Mouse (Mus musculus) gastrocnemius, postnatal 25 days (tissue): ENCODE measurements around the gene Il4i1. TPM values are rescaled to one million over a fixed set of nuclear protein-coding genes. Genes with fewer than 3 reads are reported as not detected.

Experiments used
- DNase-seq: peaks from one replicate; pipeline ENCODE4 v3.0.0; 2022
- total RNA-seq, 2 experiments: library from RNA; stranded (reverse); gene quantifications; 1 replicate in 1 of 2; 2 replicates in 1 of 2; pipeline ENCODE4 v1.2.3; 2021

Il4i1 gene
- total RNA-seq, 2 experiments from 2014 or later, result 1.8 to 3.1 TPM

DNA sequence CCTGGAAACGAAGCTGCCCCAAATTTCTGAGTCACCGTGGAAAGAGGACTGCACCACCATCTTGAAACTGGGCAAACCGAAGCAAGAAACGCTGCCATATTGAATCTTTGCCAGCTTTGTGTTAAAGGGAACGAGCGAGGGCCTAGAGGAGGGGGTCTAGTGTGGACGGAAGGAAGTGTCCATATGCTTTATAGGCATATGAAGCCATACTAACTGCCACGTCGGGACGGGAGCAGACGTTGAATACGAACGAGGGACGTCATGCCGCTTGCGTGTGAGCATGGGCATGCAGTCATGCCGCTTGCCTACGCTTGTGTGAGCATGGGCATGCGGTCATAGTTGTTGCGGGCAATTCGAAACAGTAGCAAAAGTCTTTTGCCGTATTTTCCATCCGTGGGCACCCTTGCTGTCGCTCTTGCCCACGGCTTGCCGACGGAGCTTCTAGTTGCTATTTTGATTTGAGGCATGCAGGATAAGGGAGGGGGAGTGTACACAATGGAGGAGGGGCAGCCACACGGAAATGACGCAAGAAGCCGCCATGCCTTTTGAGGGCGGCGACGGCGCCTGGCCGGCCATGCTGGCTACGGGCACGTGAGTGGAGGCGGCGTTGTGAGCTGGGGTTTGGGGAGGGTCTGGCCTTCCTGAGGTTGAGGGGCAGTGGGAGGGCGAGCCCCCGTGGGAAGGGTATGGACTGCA lies 33.4 kb downstream of the Il4i1 start:
- peak; percentile 90 for DNase-seq

- DNase-seq, result peak; percentile 81
These were observed 34.0 kb downstream of the Il4i1 start for GRCm38 (mm10) chr7:44850146-44850545.

- no peak for DNase-seq
These were observed 34.8 kb downstream of the Il4i1 start for GRCm38 (mm10) chr7:44850789-44851624.

DNA sequence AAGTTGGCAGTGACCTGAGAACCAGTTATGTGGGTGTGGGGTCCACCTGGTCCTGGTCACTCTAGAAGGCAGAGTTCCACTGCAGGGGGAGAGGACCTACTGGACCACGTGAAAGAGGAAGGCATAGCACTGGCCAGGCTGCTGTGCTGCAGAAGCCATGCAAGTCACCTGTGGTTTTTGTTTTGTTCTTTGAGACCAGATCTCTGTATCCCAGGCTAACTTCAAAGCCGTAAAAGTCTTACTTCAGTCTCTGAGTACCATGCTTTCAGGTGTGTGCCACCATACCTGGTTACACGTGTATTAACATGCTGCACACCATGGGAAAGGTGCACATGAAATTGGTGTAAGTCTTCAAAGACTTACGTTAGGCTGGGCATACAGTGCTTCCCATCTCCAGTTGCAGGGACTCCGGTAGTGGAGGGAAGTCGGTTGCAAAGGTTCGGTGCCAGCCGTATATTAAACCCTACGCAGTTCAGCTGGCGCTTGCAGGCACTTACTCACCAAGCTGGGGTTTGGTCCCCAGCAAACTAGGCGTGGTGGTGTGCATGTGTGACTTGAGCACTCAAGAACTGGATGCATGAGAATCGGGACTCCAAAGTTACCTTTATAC lies 35.5 kb downstream of the Il4i1 start:
- no peak for DNase-seq

DNA sequence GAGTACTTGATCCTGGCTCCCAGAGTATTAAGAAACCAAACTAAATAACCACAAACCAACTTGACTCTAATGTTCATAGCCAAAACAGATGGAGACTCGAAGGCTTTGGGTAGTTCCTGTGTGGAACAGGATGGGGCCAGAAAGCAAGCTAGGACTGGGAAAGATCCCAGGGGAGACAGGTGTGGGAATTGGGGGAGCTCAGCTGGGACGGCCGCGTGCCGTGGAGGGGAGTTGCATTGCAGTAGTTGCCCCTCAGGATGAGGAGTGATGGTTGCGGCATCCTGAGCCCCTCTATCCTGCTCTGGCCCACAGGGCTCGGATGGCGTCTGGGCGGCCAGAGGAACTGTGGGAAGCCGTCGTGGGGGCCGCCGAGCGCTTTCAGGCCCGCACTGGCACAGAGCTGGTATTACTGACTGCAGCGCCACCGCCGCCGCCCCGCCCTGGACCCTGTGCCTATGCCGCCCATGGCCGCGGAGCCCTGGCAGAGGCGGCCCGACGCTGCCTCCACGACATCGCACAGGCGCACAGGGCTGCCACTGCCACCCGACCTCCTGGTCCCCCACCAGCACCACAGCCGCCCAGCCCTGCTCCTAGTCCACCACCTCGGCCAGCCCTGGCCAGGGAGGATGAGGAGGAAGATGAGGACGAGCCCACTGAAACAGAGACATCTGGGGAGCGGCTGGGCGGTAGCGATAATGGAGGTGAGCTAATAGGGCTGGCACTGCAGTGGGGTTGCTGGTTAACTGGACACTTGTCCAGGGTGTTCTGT lies 36.3 kb downstream of the Il4i1 start:
- no peak for DNase-seq

DNA sequence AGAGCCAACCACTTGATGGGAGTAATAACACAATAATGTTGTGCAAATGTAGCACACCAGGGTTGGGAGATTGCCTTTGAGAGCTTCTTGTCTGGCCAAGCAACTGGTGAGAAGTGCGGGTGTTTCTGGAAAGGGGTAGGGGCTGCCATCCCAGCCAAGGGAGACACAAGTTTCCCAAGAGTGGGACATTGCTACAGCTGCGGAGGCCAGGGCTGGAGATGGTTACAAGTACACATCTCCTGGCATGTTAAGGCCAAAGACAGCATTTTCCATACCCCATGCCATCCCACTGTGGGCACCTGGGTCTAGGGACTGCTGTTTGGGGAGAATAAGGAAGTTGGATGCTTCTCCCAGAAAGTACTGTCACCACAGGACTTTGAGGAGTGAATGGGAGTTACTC lies 36.9 kb downstream of the Il4i1 start:
- no peak for DNase-seq

DNA sequence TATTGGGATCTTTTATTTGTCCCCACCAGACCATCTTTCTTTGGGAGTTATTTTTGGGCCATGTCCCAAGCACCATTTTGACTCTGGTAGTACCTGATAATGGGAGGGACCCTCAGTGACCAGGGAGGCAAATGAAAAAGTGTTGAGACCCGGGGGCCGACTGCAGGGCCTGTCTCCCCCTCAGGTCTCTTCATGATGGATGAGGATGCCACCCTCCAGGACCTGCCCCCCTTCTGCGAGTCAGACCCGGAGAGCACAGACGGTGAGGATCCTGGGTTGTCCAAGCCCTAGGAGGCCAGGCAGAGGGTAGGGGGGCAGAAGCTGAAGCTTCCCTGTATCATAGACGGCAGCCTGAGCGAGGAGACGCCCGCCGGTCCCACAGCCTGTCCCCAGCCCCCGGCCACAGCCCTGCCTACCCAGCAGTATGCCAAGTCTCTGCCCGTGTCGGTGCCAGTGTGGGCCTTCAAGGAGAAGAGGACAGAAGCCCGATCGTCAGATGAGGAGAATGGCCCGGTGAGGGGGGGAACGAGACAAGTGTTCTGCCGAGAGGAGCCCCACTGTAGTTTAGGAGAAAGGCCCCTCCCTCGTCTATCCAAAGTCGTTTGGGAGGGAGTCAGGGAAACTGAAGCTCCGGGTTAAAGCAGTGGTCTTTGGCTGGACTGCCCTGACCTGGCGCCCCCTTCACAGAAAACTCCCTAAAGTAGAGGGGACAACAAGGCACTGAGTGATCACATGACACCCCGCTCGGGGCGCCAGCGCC lies 37.6 kb downstream of the Il4i1 start:
- DNase-seq, result no peak

DNA sequence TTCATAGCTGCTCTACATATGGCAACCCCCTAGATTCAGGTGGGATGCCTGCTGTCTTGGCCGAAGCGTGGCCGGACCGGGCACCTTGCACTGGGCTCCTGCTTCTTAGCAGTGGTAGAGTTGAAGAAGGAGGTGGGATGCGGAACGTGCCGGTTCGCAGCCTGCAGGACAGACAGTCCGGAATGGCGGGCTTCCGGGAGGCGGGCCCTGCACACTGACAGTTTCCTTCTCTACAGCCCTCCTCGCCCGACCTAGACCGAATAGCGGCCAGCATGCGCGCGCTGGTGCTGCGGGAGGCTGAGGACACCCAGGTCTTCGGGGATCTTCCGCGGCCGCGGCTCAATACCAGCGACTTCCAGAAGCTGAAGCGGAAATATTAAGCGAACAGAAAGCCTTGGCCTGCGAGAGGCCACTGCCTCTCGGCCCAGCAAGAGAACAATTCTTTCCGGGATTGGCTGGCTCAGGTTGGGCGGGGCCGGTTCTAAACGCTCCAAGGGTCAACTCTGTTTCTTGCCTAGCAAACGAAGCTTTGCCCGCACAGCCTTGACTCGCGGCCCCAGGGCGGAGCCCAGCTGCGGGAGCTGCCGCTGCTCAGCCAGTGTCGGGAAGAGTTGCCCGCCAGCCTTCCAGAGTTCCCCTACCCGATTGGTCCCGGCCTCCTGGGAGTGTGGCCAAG lies 38.3 kb downstream of the Il4i1 start:
- DNase-seq, result peak; percentile 87

- no peak for DNase-seq
These were observed 38.8 kb downstream of the Il4i1 start for GRCm38 (mm10) chr7:44855036-44855435.

DNA sequence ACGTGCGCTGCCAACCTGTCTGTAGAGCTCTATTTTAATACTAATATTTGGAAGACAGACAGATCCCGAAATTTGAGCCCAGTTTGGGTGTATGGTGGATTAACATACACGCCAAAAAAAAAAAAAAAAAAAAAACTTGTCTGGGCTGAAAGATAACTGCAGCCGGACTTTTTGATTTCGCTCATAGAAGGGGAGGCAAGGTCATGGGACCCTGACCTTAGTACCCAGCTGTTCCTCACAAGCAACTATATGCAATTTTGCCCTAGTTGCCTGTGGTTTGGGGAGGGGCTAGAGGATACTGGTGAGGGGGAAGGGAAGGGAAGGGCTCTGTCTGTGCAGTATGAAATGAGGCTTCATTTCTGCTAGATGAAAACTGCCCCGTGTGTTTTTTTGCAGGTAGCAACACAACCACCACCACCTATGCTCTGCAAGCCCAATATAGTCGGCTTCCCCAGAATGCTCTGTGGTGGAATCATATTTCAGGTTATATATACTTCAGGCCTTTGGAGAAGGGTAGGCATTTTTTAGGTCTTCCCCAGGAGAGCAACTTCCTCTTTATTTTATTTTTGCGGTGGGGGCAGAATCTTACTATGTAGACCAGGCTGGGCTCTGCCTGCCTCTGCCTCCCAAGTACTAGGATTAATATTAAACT lies 40.2 kb downstream of the Il4i1 start:
- DNase-seq, result no peak

- peak; percentile 80 for DNase-seq
These were observed 40.9 kb downstream of the Il4i1 start, which contains the start of gene Pnkp for GRCm38 (mm10) chr7:44857042-44857552. Gene Pnkp (plus strand): TSS chr7:44857139.

DNA sequence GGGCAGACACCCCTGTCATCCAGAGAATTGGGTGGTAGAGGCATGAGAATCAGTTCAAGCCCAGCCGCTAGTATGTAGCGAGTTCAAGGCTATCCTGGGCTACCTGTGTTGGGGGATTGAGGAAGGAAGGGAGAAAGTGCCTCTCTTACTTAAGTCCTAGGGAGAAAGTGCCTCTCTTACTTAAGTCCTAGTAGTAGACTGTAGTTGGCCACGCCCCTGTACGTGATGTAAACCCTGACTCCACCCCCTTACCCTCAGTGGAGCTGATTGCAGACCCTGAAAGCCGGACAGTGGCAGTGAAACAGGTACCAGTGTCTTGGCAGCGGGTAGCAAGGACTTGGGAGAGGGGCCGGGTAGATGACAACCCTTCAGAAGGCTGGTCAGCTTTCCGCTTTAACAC lies 41.7 kb downstream of the Il4i1 start:
- no peak for DNase-seq

GRCm38 (mm10) chr7:44859896-44860295 lies 43.7 kb downstream of the Il4i1 start:
- DNase-seq, result no peak

- DNase-seq, result no peak
These were observed 44.6 kb downstream of the Il4i1 start for GRCm38 (mm10) chr7:44860576-44861428.

- DNase-seq, result no peak
These were observed 45.2 kb downstream of the Il4i1 start for GRCm38 (mm10) chr7:44861429-44861816.

- DNase-seq, result no peak
These were observed 46.2 kb downstream of the Il4i1 start for GRCm38 (mm10) chr7:44862434-44862833.

DNA sequence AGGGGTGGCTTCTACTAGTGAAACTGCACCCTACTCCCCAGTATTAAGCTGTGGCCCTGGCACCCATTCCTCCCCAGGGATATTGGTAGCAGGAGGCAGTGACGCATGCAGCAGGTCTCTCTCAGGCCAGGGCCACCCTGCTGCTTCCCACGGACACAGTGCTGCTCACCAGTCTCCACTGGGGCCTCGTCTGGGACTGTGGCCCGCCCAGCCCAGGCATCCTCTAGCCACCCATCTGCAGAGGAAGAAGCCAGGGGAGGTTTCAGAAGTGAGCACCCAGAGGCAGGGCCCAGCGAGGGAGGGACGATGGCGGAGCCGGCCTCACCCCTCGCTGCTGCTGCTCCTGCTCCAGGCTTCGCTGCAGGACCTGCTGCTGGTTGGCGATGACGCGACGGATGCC lies 47.0 kb downstream of the Il4i1 start:
- no peak for DNase-seq

- DNase-seq, result no peak
These were observed 47.9 kb downstream of the Il4i1 start for GRCm38 (mm10) chr7:44863982-44864494.
